Mouse (Mus musculus) R1 (cell line): Measurements from ENCODE around the gene Apcs.

Source experiments
- DNase-seq: peaks from one replicate; pipeline ENCODE4 v3.0.0-alpha.2; 2018; ENCODE audit warnings: low read depth, low spot score

Gene Apcs

DNA sequence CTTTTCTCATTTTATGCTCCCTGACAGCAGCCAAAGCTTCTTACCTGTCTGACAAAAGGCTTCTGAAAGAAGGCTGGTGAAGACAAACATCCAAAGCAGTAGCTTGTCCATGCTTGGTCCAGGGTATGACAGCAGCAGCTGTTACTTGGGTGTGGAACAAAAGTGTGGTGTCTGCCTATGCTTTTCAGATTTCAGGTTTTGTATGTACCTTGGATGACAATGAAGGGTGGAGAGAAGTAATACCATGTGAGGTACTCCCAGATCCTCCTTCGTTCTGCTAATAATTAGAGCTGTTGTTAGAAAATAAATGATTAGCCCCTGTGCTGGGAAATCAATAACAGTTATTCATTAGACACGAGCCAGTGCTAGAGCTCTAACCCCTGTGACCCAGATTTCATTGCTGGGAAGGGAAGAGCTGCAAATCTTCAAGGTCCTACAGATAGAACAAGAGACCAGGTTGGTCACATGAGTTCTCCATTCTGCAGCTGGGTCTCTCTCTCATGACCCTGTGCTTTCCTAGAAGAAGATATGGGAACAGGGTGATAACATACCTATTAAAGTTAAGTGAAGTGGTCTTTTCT is at the start of gene Apcs:
Apcs (minus strand) TSS at position 265 of the 581 bp plus-strand sequence.
- DNase-seq, result no peak

DNA sequence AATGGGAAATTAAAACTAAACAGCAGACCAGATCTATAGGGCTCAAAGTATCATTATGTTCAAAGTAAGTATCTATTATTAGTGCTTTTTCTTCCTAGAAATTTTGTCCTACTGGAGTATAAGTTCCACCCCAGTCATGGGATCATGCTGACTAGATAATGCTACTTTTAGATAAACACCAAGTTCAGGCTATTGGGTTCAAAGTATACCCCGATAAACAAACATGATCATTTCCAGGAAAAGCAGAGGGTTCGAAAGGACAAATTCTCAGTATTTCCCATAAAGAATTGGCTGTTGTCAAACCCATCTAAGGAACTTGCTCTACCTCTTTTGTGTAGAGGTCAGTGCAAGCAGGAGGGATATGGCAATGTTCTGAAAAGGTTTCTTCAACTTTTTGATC is 37.4 kb upstream of the Apcs start:
- no peak for DNase-seq

DNA sequence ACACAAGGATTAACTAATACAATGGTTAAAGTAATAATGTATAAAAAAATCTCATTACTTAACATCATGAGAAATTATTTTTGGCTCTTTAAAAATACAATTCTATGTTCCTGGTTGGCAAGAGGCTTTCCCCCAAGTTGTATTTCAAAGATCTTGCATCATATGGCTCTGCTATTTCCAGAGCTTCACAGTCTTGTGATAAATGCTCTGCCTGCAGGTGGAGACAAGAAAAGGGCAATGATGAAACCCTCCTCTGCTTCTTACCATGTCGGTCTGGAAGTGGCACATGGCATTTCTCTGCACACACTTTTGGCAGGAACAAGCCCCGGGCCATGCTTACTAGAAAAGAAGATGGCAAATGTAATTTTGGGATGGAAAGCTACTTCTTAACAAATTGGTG is 23.6 kb upstream of the Apcs start:
- no peak for DNase-seq

GRCm38 (mm10) chr1:172917115-172917514 is 22.3 kb upstream of the Apcs start:
- DNase-seq, result no peak

- no peak for DNase-seq
Observed at GRCm38 (mm10) chr1:172903313-172903712, 8.5 kb upstream of the Apcs start.

GRCm38 (mm10) chr1:172895435-172895834 is 594 bp upstream of the Apcs start:
- no peak for DNase-seq

GRCm38 (mm10) chr1:172876675-172877074 is 18.2 kb downstream of the Apcs start:
- DNase-seq, result no peak

GRCm38 (mm10) chr1:172875265-172875664 is 19.6 kb downstream of the Apcs start:
- DNase-seq, result no peak

DNA sequence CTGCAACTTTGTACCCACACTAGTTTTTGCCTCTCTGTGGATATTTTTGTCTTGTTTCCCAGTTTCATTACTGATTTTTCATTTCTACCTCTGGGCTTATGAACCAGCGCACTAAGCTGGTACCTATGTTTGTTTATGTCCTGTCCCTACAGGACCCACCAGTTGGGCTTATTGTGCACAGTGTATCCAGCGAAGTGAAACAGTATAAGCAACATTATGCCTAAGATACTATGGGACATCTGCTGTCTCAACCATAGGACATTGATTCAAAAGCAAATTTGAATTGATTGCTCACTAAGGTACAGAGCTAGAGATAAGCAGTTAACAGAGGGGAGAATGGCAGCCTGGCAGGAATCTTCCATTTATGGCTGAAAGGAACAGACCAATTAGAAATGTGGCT is 46.7 kb downstream of the Apcs start:
- no peak for DNase-seq

GRCm38 (mm10) chr1:172847044-172847761 is 47.6 kb downstream of the Apcs start:
- DNase-seq, result no peak
